Comparison of ENCODE assay signal across 28 mouse cellular contexts in genomic region chr2:180317591-180317990, GRCm38 (mm10). TPM values are rescaled to one million over a fixed set of nuclear protein-coding genes. Genes with fewer than 3 reads are reported as not detected.
DNase-seq lines count a peak whose midpoint lies in the region; ATAC-seq and TF ChIP-seq lines count a peak whose summit lies in the region.
"Had no signal": no experiment of that assay in that cellular context is flagged by ENCODE, and none has a peak within 500 bp of the region (broad histone marks: within the 10 kb centered on the region; RNA-seq: fewer than 3 reads in every experiment).

No protein-coding gene starts in this region.

- ATAC-seq in heart, embryonic 14.5 days (ENCODE audit: insufficient number of reproducible peaks, insufficient read depth, low FRiP score, low read depth), result no peak
- peak; percentile 53; the same call in 1 of the 2 replicates for ATAC-seq in kidney, embryonic 16.5 days (ENCODE audit: low FRiP score, low TSS enrichment)
- ATAC-seq in lung, embryonic 14.5 days (ENCODE audit: insufficient read depth), result no peak
- ATAC-seq: forebrain, embryonic 14.5 days; hindbrain, embryonic 16.5 days; inflammation-experienced regulatory T-cells, adult 6 months had no signal

- H3K36me3 ChIP-seq in heart, embryonic 10.5 days, result no peaks in the 10 kb centered on the region
- H3K36me3 ChIP-seq in heart, embryonic 14.5 days (ENCODE audit: control insufficient read depth, insufficient read depth, low read length), result no peaks in the 10 kb centered on the region
- no peaks in the 10 kb centered on the region for H3K36me3 ChIP-seq in heart, adult 2 months (ENCODE audit: control insufficient read depth, insufficient read depth, low read length)
- no peaks in the 10 kb centered on the region for H3K36me3 ChIP-seq in kidney, embryonic 16.5 days (ENCODE audit: insufficient read depth, low read length)
- H3K36me3 ChIP-seq in lung, embryonic 14.5 days (ENCODE audit: insufficient read depth), result no peaks in the 10 kb centered on the region
- H3K36me3 ChIP-seq: embryonic facial prominence, embryonic 15.5 days; forebrain, embryonic 10.5 days; hindbrain, embryonic 12.5 days had no signal

- 0 out of 2 replicates have a peak overlapping the region, but pooled peaks have one; percentile 54 for H3K9ac ChIP-seq in heart, embryonic 14.5 days (ENCODE audit: low read length)
- H3K9ac ChIP-seq in heart, adult 2 months (ENCODE audit: low read depth, low read length), result no peak overlapping the region
- H3K9ac ChIP-seq in kidney, embryonic 16.5 days (replicated peaks; ENCODE audit: low read length), result 0 out of 2 replicates have a peak overlapping the region, but pooled peaks have one; percentile 28
- H3K9ac ChIP-seq in lung, embryonic 14.5 days, result no peak overlapping the region
- H3K9ac ChIP-seq: embryonic facial prominence, embryonic 15.5 days; hindbrain, embryonic 12.5 days had no signal

- peak overlapping the region; percentile 86 for H3K27ac ChIP-seq in heart, embryonic 10.5 days
- peak overlapping the region; percentile 4 to 23; a peak in 2 of 4 replicates for H3K27ac ChIP-seq in heart, embryonic 14.5 days (replicated peaks in 1 of 2; ENCODE audit: control insufficient read depth in 1 of 2, insufficient read depth in 1 of 2, low read depth in 2 of 2, low read length in 2 of 2)
- no peak overlapping the region; the same call in 1 of the 2 replicates for H3K27ac ChIP-seq in heart, adult 2 months
- H3K27ac ChIP-seq in kidney, embryonic 16.5 days (ENCODE audit: low read length), result peak overlapping the region; percentile 20; the same call in 1 of the 2 replicates
- H3K27ac ChIP-seq in lung, embryonic 14.5 days (ENCODE audit: low read depth), result peak overlapping the region; percentile 67; the same call in 1 of the 2 replicates
- H3K27ac ChIP-seq: embryonic facial prominence, embryonic 15.5 days; forebrain, embryonic 10.5 days; gastrocnemius, adult 2 months; hindbrain, embryonic 12.5 days had no signal

- no peak for DNase-seq in heart, embryonic 10.5 days (ENCODE audit: low spot score)
- DNase-seq in heart, postnatal 25 days (ENCODE audit: low spot score), result no peak
- DNase-seq in heart, adult 2 months, result no peak
- DNase-seq in kidney, adult 8-10 months, result no peak
- no peak for DNase-seq in lung, embryonic 14.5 days
- DNase-seq in lung, postnatal 4 days, result no peak
- DNase-seq: adrenal gland, postnatal 10 days; cerebellum, adult 11 months; cerebellum, adult 8-10 months; cerebellum, postnatal 14 days; embryo, embryonic 11 days; gastrocnemius, adult 2 months; gastrocnemius, postnatal 25 days had no signal

- H3K4me1 ChIP-seq in heart, embryonic 10.5 days, result peaks cover 52% of the 10 kb centered on the region
- peaks cover 25 to 34% of the 10 kb centered on the region in 2 experiments for H3K4me1 ChIP-seq in heart, embryonic 14.5 days (ENCODE audit: control insufficient read depth in 2 of 2, insufficient read depth in 2 of 2, low read length in 2 of 2)
- H3K4me1 ChIP-seq in heart, adult 2 months (ENCODE audit: control insufficient read depth, insufficient read depth, low read length), result peaks cover 3% of the 10 kb centered on the region; the same call in 1 of the 2 replicates
- peaks cover 14% of the 10 kb centered on the region for H3K4me1 ChIP-seq in kidney, embryonic 16.5 days (ENCODE audit: insufficient read depth, low read length)
- H3K4me1 ChIP-seq in lung, embryonic 14.5 days (ENCODE audit: insufficient read depth), result peaks cover 8% of the 10 kb centered on the region
- H3K4me1 ChIP-seq: embryonic facial prominence, embryonic 15.5 days had no signal

- no peaks in the 10 kb centered on the region for H3K9me3 ChIP-seq in heart, embryonic 10.5 days
- H3K9me3 ChIP-seq in heart, embryonic 14.5 days (ENCODE audit: control insufficient read depth, low read length), result no peaks in the 10 kb centered on the region
- no peaks in the 10 kb centered on the region for H3K9me3 ChIP-seq in kidney, embryonic 16.5 days (ENCODE audit: low read length)
- H3K9me3 ChIP-seq in lung, embryonic 14.5 days (ENCODE audit: low read depth, low read length), result no peaks in the 10 kb centered on the region
- H3K9me3 ChIP-seq: embryonic facial prominence, embryonic 15.5 days; forebrain, embryonic 10.5 days; hindbrain, embryonic 12.5 days had no signal

- no peak overlapping the region for H3K4me2 ChIP-seq in heart, embryonic 14.5 days (ENCODE audit: low read length)
- H3K4me2 ChIP-seq in kidney, embryonic 16.5 days (replicated peaks; ENCODE audit: low read depth, low read length), result no peak overlapping the region
- H3K4me2 ChIP-seq in lung, embryonic 14.5 days, result no peak overlapping the region
- H3K4me2 ChIP-seq: embryonic facial prominence, embryonic 15.5 days; hindbrain, embryonic 12.5 days had no signal

- 55% methylated on average over 7 of the region's 7 CpGs for WGBS in heart, embryonic 10.5 days
- 42% methylated on average over 7 of the region's 7 CpGs for WGBS in heart, embryonic 14.5 days
- 52% methylated on average over 7 of the region's 7 CpGs for WGBS in heart, adult 2 months
- WGBS in kidney, embryonic 16.5 days, result 50% methylated on average over 7 of the region's 7 CpGs
- WGBS in lung, embryonic 14.5 days, result 63% methylated on average over 7 of the region's 7 CpGs

- no peaks in the 10 kb centered on the region for H3K27me3 ChIP-seq in heart, embryonic 10.5 days (ENCODE audit: insufficient read depth, poor library complexity, severe bottlenecking)
- H3K27me3 ChIP-seq in heart, embryonic 14.5 days (ENCODE audit: control insufficient read depth, insufficient read depth, low read length), result no peaks in the 10 kb centered on the region
- no peaks in the 10 kb centered on the region for H3K27me3 ChIP-seq in heart, adult 2 months (ENCODE audit: control insufficient read depth, insufficient read depth, low read length)
- no peaks in the 10 kb centered on the region for H3K27me3 ChIP-seq in kidney, embryonic 16.5 days (ENCODE audit: insufficient read depth, low read length)
- no peaks in the 10 kb centered on the region for H3K27me3 ChIP-seq in lung, embryonic 14.5 days (ENCODE audit: insufficient read depth, low read length)
- H3K27me3 ChIP-seq: embryonic facial prominence, embryonic 15.5 days; hindbrain, embryonic 12.5 days had no signal

- TF ChIP-seq EP300 in heart, adult 2 months (IDR thresholded peaks at IDR 0.05; ENCODE audit: insufficient read depth, low read depth, low read length), result no peak

- H3K4me3 ChIP-seq in heart, embryonic 10.5 days, result no peak overlapping the region
- H3K4me3 ChIP-seq in heart, embryonic 14.5 days (ENCODE audit: control insufficient read depth in 1 of 2, insufficient read depth in 1 of 2, low read depth in 1 of 2, low read length in 2 of 2), result no peak overlapping the region
- no peak overlapping the region for H3K4me3 ChIP-seq in heart, adult 2 months
- no peak overlapping the region for H3K4me3 ChIP-seq in kidney, embryonic 16.5 days (ENCODE audit: low read length)
- H3K4me3 ChIP-seq in lung, embryonic 14.5 days (ENCODE audit: low read depth, low read length), result no peak overlapping the region
- H3K4me3 ChIP-seq: embryonic facial prominence, embryonic 15.5 days; erythroblast, embryonic 14.5 days; forebrain, embryonic 10.5 days; gastrocnemius, adult 2 months; hindbrain, embryonic 12.5 days had no signal

- intact Hi-C loops in heart, postnatal 25 days (cut with DNase I), result no loop called here
- intact Hi-C loops in heart, adult 2 months (cut with DNase I), result no loop called here

- TF ChIP-seq CTCF in heart, adult 2 months (IDR thresholded peaks at IDR 0.05), result no peak
- TF ChIP-seq CTCF in lung, embryonic 14.5 days (IDR thresholded peaks at IDR 0.05; ENCODE audit: low read depth), result no peak

- H3K79me2 ChIP-seq in heart, adult 2 months (replicated peaks; ENCODE audit: control insufficient read depth, insufficient read depth, low read length), result no peaks in the 10 kb centered on the region

- TF ChIP-seq POLR2A in heart, adult 2 months (IDR thresholded peaks at IDR 0.05; ENCODE audit: insufficient read depth, low read depth, low read length), result no peak

RNA-seq across cellular contexts. Expression of gene Gata5, which starts 16.9 kb away (rescaled TPM):
- 34.7 and 41.3 TPM in 2 replicates for polyA plus RNA-seq in heart, embryonic 10.5 days (2016; fragmentation: Nextera tagmentation; extraction: Ambion mirVana)
- 1 to 10 TPM in 1 of 2 experiments, under 1 TPM in 1; 0.98 to 1.1 TPM for total RNA-seq in heart, postnatal 25 days (2021)
- 7.3 and 9.7 TPM in 2 replicates for polyA plus RNA-seq in heart, embryonic 14.5 days (2014; fragmentation: Nextera tagmentation; extraction: Ambion mirVana)
- under 1 TPM; 0.63 to 0.89 TPM for total RNA-seq in heart, adult 2 months (2021)
- polyA plus RNA-seq in heart, adult 2 months (2012; rRNA removed), result 1.1 TPM in 2 replicates
- polyA plus RNA-seq in kidney, embryonic 16.5 days (2015; fragmentation: Nextera tagmentation; extraction: Ambion mirVana), result 3.9 and 4.6 TPM in 2 replicates
- 37.4 and 42.7 TPM in 2 replicates for polyA plus RNA-seq in lung, embryonic 14.5 days (2014; fragmentation: Nextera tagmentation; extraction: Ambion mirVana)
- total RNA-seq: common myeloid progenitor, adult 5-6 weeks; gastrocnemius, adult 2 months; gastrocnemius, postnatal 25 days; granulocyte monocyte progenitor cell, adult 5-6 weeks; MEL had no signal
- polyA plus RNA-seq: C2C12; embryonic facial prominence, embryonic 15.5 days; erythroblast, embryonic 14.5 days; forebrain, embryonic 10.5 days; forebrain, embryonic 14.5 days; hindbrain, embryonic 16.5 days; inflammation-experienced regulatory T-cells, adult 6 months had no signal

RNA-seq across cellular contexts. Expression of gene Rbbp8nl, which starts 27.9 kb away (rescaled TPM):
- polyA plus RNA-seq in heart, embryonic 10.5 days (2016; fragmentation: Nextera tagmentation; extraction: Ambion mirVana), result 0.16 and 0.68 TPM in 2 replicates
- not detected for total RNA-seq in heart, postnatal 25 days (2021)
- not detected in 2 replicates for polyA plus RNA-seq in heart, embryonic 14.5 days (2014; fragmentation: Nextera tagmentation; extraction: Ambion mirVana)
- total RNA-seq in heart, adult 2 months (2021), result not detected
- polyA plus RNA-seq in heart, adult 2 months (2012; rRNA removed), result not detected in 2 replicates
- polyA plus RNA-seq in kidney, embryonic 16.5 days (2015; fragmentation: Nextera tagmentation; extraction: Ambion mirVana), result 1.5 and 1.6 TPM in 2 replicates
- 1.9 and 2.3 TPM in 2 replicates for polyA plus RNA-seq in lung, embryonic 14.5 days (2014; fragmentation: Nextera tagmentation; extraction: Ambion mirVana)
- total RNA-seq: adrenal gland, postnatal 10 days; adrenal gland, postnatal 4 days; common myeloid progenitor, adult 5-6 weeks; gastrocnemius, adult 2 months; gastrocnemius, postnatal 25 days; granulocyte monocyte progenitor cell, adult 5-6 weeks; heart, postnatal 10 days; MEL had no signal
- polyA plus RNA-seq: C2C12; erythroblast, embryonic 14.5 days; forebrain, embryonic 14.5 days; hindbrain, embryonic 16.5 days; inflammation-experienced regulatory T-cells, adult 6 months had no signal

RNA-seq across cellular contexts. Expression of gene Cables2, which starts 44.3 kb away (rescaled TPM):
- 12.4 and 13.1 TPM in 2 replicates for polyA plus RNA-seq in heart, embryonic 10.5 days (2016; fragmentation: Nextera tagmentation; extraction: Ambion mirVana)
- 10 to 100 TPM; 13.0 to 13.8 TPM for total RNA-seq in heart, postnatal 25 days (2021)
- 15.1 and 16.1 TPM in 2 replicates for polyA plus RNA-seq in heart, embryonic 14.5 days (2014; fragmentation: Nextera tagmentation; extraction: Ambion mirVana)
- 10 to 100 TPM; 11.2 to 14.3 TPM for total RNA-seq in heart, adult 2 months (2021)
- 17.6 and 26.7 TPM in 2 replicates for polyA plus RNA-seq in heart, adult 2 months (2012; rRNA removed)
- 6.7 and 11.2 TPM in 2 replicates for polyA plus RNA-seq in kidney, embryonic 16.5 days (2015; fragmentation: Nextera tagmentation; extraction: Ambion mirVana)
- polyA plus RNA-seq in lung, embryonic 14.5 days (2014; fragmentation: Nextera tagmentation; extraction: Ambion mirVana), result 24.0 and 25.6 TPM in 2 replicates

Comparison
In these comparisons a context has a peak if more than half of its experiments do, and no peak if none do; other contexts are left out.
1. H3K9ac ChIP-seq: peak in heart, embryonic 14.5 days (single experiment) and kidney, embryonic 16.5 days (single experiment); none in heart, adult 2 months (single experiment) and lung, embryonic 14.5 days (single experiment).